Mouse (Mus musculus): ENCODE data around the gene Nicn1.

DNA sequence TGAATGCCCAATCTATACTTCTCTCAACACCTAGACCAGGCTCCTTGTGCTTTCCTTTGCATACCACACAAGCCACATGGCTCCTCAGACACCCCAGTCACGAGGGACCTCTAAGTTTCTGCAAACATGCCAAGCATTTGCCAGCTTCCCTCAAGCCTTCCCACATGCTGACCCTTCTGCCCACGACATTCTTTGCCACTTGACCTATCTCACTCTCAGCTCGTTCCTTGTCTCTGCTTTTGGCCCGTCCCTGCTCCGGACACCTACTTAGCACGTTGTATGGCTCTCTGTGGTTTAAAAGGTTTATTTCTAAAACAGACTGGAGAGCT, 14.9 kb upstream of the Nicn1 start:
- TF ChIP-seq TCF12 (IDR thresholded peaks at IDR 0.05; ENCODE audit: low read depth, low read length) (no peak), ZC3H11A (IDR thresholded peaks at IDR 0.05; ENCODE audit: low read depth, low read length) (no peak), GABPA (IDR thresholded peaks at IDR 0.05; ENCODE audit: insufficient replicate concordance, low read depth, low read length) (no peak), NRF1 (IDR thresholded peaks at IDR 0.05; ENCODE audit: low read depth, low read length) (no peak), MEF2A (IDR thresholded peaks at IDR 0.05; ENCODE audit: borderline replicate concordance, low read depth, low read length) (no peak), E2F4 (IDR thresholded peaks at IDR 0.05; ENCODE audit: insufficient replicate concordance, low read depth, low read length) (no peak), POLR2AphosphoS2 (IDR thresholded peaks at IDR 0.05; ENCODE audit: low read depth, low read length) (no peak), USF1 (IDR thresholded peaks at IDR 0.05; ENCODE audit: low read depth, low read length) (no peak), BHLHE40 (IDR thresholded peaks at IDR 0.05; ENCODE audit: low read depth, low read length) (no peak), POLR2A (IDR thresholded peaks at IDR 0.05; ENCODE audit: low read depth, low read length) (no peak), CTCF (conservative IDR thresholded peaks at IDR 0.05 in 1 of 2, IDR thresholded peaks at IDR 0.05 in 1 of 2; ENCODE audit: low read depth in 2 of 2, low read length in 2 of 2) (no peak), MYC (IDR thresholded peaks at IDR 0.05; ENCODE audit: low read depth, low read length) (no peak)

Measured in CH12.LX (cell line).